Mouse (Mus musculus) activated CD4-positive, CD25-positive, alpha-beta regulatory T cell, adult 9 weeks (primary cell): Measurements from ENCODE around the gene Pus10. TPM values are rescaled to one million over a fixed set of nuclear protein-coding genes. Genes with fewer than 3 reads are reported as not detected.

Source experiments
- polyA plus RNA-seq: library from polyadenylated mRNA; unstranded; fragments of 100-300 nt; shearing (Covaris generic); gene quantifications from one replicate; pipeline ENCODE4 v1.2.1, GENCODE M21; 2017

Pus10 gene
- polyA plus RNA-seq = 22.5 TPM

DNA sequence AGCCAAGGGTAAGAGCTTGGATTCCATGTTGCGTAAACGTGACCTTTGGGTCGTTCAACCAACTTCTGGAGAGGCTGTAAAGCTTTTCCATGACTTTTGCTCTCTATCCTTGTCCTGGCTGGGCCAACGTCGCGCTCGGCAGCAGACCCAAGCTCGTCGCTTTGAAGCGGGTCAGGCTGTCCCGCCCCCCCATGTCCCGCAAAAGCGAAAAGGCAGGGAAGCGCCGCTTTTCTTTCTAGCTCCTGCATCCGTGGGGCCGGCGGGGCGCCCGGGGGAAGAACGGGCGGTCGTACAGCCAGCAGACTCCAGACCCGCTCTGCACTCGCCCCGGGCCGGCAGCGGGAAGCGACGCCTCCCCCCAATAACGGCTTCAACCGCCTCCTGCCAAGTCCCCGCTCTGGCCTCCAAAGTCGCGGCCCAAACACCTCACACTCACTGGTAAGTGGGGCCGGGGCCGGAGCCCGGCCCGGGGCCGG lies at the start of gene Pus10:
Gene Pus10, plus strand, starts transcription at position 364 of the 476 bp plus-strand sequence.

DNA sequence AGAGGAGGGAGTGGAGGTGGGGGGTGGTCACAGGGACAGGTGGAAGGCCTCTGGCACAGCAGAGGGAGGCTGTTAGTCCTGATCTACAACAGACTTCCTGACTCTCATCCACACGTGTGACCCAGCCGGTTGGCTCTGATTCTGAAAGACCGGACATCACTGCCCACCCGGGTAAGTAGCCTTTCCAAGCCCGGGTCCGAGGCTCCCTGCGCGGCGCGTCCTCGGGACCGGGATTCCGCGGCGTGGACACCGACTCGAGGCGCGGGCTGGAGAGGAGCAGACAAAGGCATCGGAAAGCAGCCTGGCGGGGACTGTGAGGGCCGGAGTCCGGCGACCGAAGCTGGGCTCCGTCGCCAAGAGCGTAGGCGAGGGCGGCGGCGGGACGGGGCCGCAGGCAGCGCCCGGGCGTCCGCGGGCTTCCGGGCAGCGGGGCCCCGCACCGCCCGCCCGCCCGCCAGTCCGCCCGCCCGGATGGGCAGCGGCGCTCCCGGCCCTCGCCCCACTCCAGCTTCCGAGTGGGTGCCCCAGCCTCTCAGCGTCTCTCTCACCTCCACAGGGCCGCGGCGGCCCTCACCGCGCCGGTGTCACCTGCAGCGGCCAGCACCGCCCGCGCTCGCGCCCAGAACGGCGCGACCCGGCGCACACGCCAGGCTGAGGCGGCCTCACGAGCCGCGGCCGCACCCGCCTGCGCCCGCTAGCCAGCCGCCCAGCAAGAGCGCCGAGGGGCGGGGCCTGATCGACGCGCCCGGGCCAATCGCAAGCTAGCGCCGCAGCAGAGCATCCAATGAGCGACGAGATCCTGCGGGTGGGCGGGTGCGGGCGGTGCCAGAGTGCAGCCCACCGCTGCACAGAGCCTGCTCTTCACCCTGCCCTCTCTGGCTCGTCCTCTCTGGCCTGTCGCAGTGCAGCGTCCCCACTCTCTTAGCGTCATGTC lies 32.3 kb upstream of the Pus10 start, which contains the start of gene 0610010F05Rik:
Gene 0610010F05Rik, minus strand, starts transcription at position 695 of the 934 bp plus-strand sequence.

DNA sequence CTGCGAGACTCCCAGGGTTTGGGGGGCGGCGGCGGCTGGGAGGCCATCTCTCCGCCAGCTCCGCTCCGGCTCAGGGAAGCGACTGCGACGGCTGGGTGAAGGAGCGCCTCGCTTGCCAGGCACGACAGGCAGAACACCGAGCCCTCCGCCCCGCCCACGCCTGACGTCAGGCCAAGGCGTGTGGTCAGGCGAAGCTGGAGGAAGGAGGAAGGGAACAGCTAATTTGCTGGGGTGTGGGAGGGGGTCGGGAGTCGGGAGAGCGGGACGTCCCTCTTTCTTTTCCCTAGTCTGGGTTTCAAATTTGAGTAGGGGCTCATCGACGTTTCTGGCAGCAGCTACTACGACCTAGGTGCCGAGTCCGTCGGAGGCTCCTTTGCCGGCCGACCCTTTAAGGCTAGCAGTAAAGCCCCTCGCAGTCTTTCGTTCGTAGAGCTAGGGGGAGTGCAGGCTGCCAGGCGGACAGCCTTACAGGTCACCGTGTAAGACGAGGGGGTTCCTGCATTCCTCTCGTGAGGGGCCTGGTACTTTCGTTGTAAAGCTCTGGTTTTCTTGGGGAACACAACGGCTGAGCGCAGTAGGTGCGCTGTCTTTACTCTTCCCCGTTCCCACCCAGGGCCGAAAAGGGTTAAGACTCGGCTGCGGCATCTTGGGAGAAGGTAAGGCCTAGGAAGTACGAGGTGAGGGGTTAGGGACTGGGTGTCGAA lies 476 bp downstream of the Pus10 start, which contains the start of gene Pex13:
Gene Pex13, minus strand, starts transcription at position 162 of the 704 bp plus-strand sequence.

DNA sequence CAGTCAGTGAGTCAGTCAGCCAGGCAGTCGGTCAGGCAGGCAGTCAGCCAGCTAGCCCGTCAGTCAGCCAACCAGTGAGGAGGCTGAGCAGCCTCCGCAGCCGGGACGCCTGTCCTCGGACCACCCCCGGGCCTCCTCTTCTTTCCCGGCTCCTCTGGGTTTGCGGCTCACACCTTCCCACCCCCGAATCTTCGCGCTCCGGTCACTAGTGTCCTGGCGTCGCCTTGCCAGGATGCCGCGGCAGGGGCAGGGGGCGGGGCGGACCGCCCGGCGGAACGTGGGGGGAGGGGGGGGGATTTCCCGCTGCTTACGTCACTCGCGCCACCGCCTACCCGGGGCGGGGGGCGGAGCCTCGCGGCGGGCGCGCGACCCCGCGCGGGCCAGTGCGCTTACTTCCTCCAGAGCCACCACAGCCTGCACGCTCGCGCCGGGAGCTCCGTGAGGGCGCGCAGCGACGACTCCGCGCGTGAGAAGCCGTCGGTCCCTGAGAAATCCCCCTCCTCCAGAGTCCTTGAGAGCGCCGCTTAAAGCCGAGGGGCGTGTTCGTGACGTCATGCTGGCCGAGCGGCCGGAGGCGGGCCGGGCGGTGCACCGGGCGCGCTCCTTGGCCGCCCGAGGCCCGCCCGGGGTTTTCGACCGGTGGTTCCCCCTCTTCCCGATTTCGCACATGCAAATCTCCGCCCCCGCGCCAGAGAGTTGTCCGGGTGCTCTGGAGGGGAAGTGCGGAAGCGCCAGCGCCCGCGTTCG lies 105.5 kb downstream of the Pus10 start, which contains the start of gene Rel:
Gene Rel, minus strand, starts transcription at position 211 of the 747 bp plus-strand sequence.

Other genes with a start within 250 kb of the Pus10 start
- 92.7 TPM for gene Ahsa2, start 167.6 kb upstream of the Pus10 start, polyA plus RNA-seq
- not detected for gene 1700093K21Rik, start 144.5 kb upstream of the Pus10 start, polyA plus RNA-seq
- 0.62 TPM for gene 0610010F05Rik, start 32.0 kb upstream of the Pus10 start, polyA plus RNA-seq
- 30.3 TPM for gene Pex13, start 285 bp downstream of the Pus10 start, polyA plus RNA-seq
- gene Rel, start 105.3 kb downstream of the Pus10 start, polyA plus RNA-seq = 41.4 TPM
- 61.3 TPM for gene Papolg, start 229.6 kb downstream of the Pus10 start, polyA plus RNA-seq